Mouse (Mus musculus) heart, postnatal 0 days (tissue): ENCODE results near the gene Tmsb15b2.

Experiments
- CTCF ChIP-seq: IDR thresholded peaks from 2 replicates; pipeline ENCODE4 v1.5.1; 2016; ENCODE audit warnings: antibody characterized with exemption, control low read depth, low read depth
- EP300 ChIP-seq: IDR thresholded peaks from 2 replicates; pipeline ENCODE4 v1.6.1; 2016; ENCODE audit warnings: antibody characterized with exemption, low read depth

GRCm38 (mm10) chrX:136986039-136986438 lies 10.7 kb upstream of the Tmsb15b2 start:
- no peak for TF ChIP-seq CTCF
- TF ChIP-seq EP300: no peak
